In the genomic region with DNA sequence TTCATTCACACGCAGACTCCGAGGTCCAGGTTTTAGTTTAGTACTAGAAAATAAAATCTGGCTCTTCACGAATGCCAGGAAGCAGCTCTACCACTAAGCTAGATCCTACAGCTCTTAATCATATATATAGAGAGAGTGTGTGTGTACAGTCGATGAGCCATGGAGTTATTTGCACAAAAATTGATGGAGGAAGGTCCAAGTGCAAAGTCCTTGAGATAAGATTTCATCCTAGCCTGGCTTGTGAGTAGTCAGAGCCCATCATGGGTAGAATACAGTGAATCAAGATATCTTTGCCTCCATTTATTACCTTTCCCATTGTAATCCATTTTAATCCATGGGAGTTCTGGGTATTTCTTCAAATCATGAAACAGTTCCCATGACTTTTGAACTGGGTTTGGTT, we compare ENCODE assay signal across 8 mouse cellular contexts. TPM values are rescaled to one million over a fixed set of nuclear protein-coding genes. Genes with fewer than 3 reads are reported as not detected.
A peak's percentile ranks its signal among the peaks of the same experiment; 100 is the strongest.
DNase-seq lines count a peak whose midpoint lies in the region; ATAC-seq and TF ChIP-seq lines count a peak whose summit lies in the region.

No protein-coding gene starts in this region.

- 88% methylated on average over 4 of the region's 4 CpGs for WGBS in lung, embryonic 15.5 days
- WGBS in lung, postnatal 0 days: 89% methylated on average over 4 of the region's 4 CpGs
- 87% methylated on average over 4 of the region's 4 CpGs for WGBS in forebrain, embryonic 16.5 days
- 81% methylated on average over 4 of the region's 4 CpGs for WGBS in liver, embryonic 11.5 days
- WGBS in small intestine, adult 2 months: 64% methylated on average over 4 of the region's 4 CpGs

- H3K9ac ChIP-seq in lung, embryonic 15.5 days: no peak overlapping the region
- no peak overlapping the region for H3K9ac ChIP-seq in lung, postnatal 0 days (replicated peaks; ENCODE audit: low read depth)
- no peak overlapping the region for H3K9ac ChIP-seq in forebrain, embryonic 16.5 days (replicated peaks; ENCODE audit: low read depth, low read length)
- no peak overlapping the region for H3K9ac ChIP-seq in liver, embryonic 11.5 days (ENCODE audit: low read depth, low read length)

- peaks cover 7% of the 10 kb centered on the region for H3K36me3 ChIP-seq in lung, embryonic 15.5 days
- H3K36me3 ChIP-seq in lung, postnatal 0 days (ENCODE audit: insufficient read depth, low read length): no peaks in the 10 kb centered on the region
- H3K36me3 ChIP-seq in forebrain, embryonic 16.5 days (ENCODE audit: control insufficient read depth, insufficient read depth): 0 out of 2 replicates have a peak, but pooled peaks cover 3% of the 10 kb centered on the region
- peaks cover 9% of the 10 kb centered on the region for H3K36me3 ChIP-seq in liver, embryonic 11.5 days (ENCODE audit: control insufficient read depth, insufficient read depth, low read length)
- peaks cover 3% of the 10 kb centered on the region; the same call in 1 of the 2 replicates for H3K36me3 ChIP-seq in small intestine, adult 2 months (ENCODE audit: control insufficient read depth, insufficient read depth, low read length)

- H3K4me2 ChIP-seq in lung, embryonic 15.5 days: peak overlapping the region; percentile 74
- no peak overlapping the region for H3K4me2 ChIP-seq in lung, postnatal 0 days (replicated peaks; ENCODE audit: low read depth, low read length)
- H3K4me2 ChIP-seq in forebrain, embryonic 16.5 days (ENCODE audit: low read length): peak overlapping the region; percentile 87
- H3K4me2 ChIP-seq in liver, embryonic 11.5 days: peak overlapping the region; percentile 81

- ATAC-seq in lung, embryonic 15.5 days (ENCODE audit: borderline replicate concordance, extremely low read depth, low FRiP score, low TSS enrichment): no peak
- no peak for ATAC-seq in lung, postnatal 0 days
- no peak for ATAC-seq in forebrain, embryonic 16.5 days
- no peak for ATAC-seq in liver, embryonic 11.5 days (replicated peaks; ENCODE audit: low FRiP score)

- no peaks in the 10 kb centered on the region for H3K27me3 ChIP-seq in lung, embryonic 15.5 days
- H3K27me3 ChIP-seq in lung, postnatal 0 days (replicated peaks; ENCODE audit: insufficient read depth, low read length): no peaks in the 10 kb centered on the region
- H3K27me3 ChIP-seq in forebrain, embryonic 16.5 days (replicated peaks; ENCODE audit: control insufficient read depth, insufficient read depth, low read length): no peaks in the 10 kb centered on the region
- H3K27me3 ChIP-seq in liver, embryonic 11.5 days (replicated peaks; ENCODE audit: control insufficient read depth, insufficient read depth, low read length): no peaks in the 10 kb centered on the region
- H3K27me3 ChIP-seq in small intestine, adult 2 months (ENCODE audit: control insufficient read depth, insufficient read depth, low read length): no peaks in the 10 kb centered on the region

- no peak for TF ChIP-seq POLR2A in small intestine, adult 2 months (IDR thresholded peaks at IDR 0.05; ENCODE audit: low read depth, low read length)

- no peak for TF ChIP-seq CTCF in lung, postnatal 0 days (IDR thresholded peaks at IDR 0.05)
- no peak for TF ChIP-seq CTCF in small intestine, adult 2 months (IDR thresholded peaks at IDR 0.05; ENCODE audit: extremely low read depth, insufficient read length, insufficient replicate concordance, low read depth, low read length)

- TF ChIP-seq EP300 in lung, postnatal 0 days (IDR thresholded peaks at IDR 0.05): no peak

- H3K4me3 ChIP-seq in lung, embryonic 15.5 days: peak overlapping the region; percentile 86; the same call in 1 of the 2 replicates
- H3K4me3 ChIP-seq in lung, postnatal 0 days (ENCODE audit: low read depth, low read length): no peak overlapping the region
- H3K4me3 ChIP-seq in forebrain, embryonic 16.5 days (replicated peaks; ENCODE audit: low read length): peak overlapping the region; percentile 86
- no peak overlapping the region for H3K4me3 ChIP-seq in liver, embryonic 11.5 days (ENCODE audit: low read depth, low read length)
- H3K4me3 ChIP-seq in small intestine, adult 2 months (ENCODE audit: low read depth, low read length): no peak overlapping the region

- 0 out of 2 replicates have a peak, but pooled peaks cover 6% of the 10 kb centered on the region for H3K4me1 ChIP-seq in lung, embryonic 15.5 days
- no peaks in the 10 kb centered on the region; the same call in 1 of the 2 replicates for H3K4me1 ChIP-seq in lung, postnatal 0 days (ENCODE audit: insufficient read depth, low read depth, low read length)
- peaks cover 10% of the 10 kb centered on the region for H3K4me1 ChIP-seq in forebrain, embryonic 16.5 days (replicated peaks; ENCODE audit: control insufficient read depth, insufficient read depth, low read length)
- H3K4me1 ChIP-seq in liver, embryonic 11.5 days (replicated peaks; ENCODE audit: control insufficient read depth, insufficient read depth, low read length): no peaks in the 10 kb centered on the region
- peaks cover 4% of the 10 kb centered on the region for H3K4me1 ChIP-seq in small intestine, adult 2 months (ENCODE audit: control insufficient read depth, insufficient read depth, insufficient read length, low read length)

- H3K27ac ChIP-seq in lung, embryonic 15.5 days: no peak overlapping the region
- no peak overlapping the region for H3K27ac ChIP-seq in lung, postnatal 0 days (ENCODE audit: low read length)
- H3K27ac ChIP-seq in forebrain, embryonic 16.5 days (ENCODE audit: low read length): no peak overlapping the region
- H3K27ac ChIP-seq in liver, embryonic 11.5 days (ENCODE audit: low read depth, low read length): no peak overlapping the region
- 0 out of 2 replicates have a peak overlapping the region, but pooled peaks have one; percentile 43 for H3K27ac ChIP-seq in small intestine, adult 2 months (ENCODE audit: insufficient read depth, low read depth, low read length)

- no peaks in the 10 kb centered on the region for H3K9me3 ChIP-seq in lung, embryonic 15.5 days
- no peaks in the 10 kb centered on the region for H3K9me3 ChIP-seq in lung, postnatal 0 days (ENCODE audit: low read length)
- H3K9me3 ChIP-seq in forebrain, embryonic 16.5 days (ENCODE audit: control insufficient read depth, low read length): no peaks in the 10 kb centered on the region
- no peaks in the 10 kb centered on the region for H3K9me3 ChIP-seq in liver, embryonic 11.5 days (ENCODE audit: control insufficient read depth, low read length)

- DNase-seq in lung, postnatal 0 days (ENCODE audit: low spot score): no peak
- no peak for DNase-seq in liver, embryonic 11.5 days (ENCODE audit: low spot score)
- DNase-seq in spleen, postnatal 14 days (ENCODE audit: low spot score in 2 of 2): no peak
- no peak for DNase-seq in spleen, postnatal 4 days (ENCODE audit: low spot score in 2 of 2)
- DNase-seq in gastrocnemius, postnatal 4 days (ENCODE audit: low spot score in 2 of 2): no peak

RNA-seq across cellular contexts. Expression of gene Utp20, which starts 1.0 kb away (rescaled TPM):
- 13.5 and 15.6 TPM in 2 replicates for polyA plus RNA-seq in lung, embryonic 15.5 days (2015; fragmentation: Nextera tagmentation; extraction: Ambion mirVana)
- 6.5 TPM in 2 replicates for polyA plus RNA-seq in lung, postnatal 0 days (2015; fragmentation: Nextera tagmentation; extraction: Ambion mirVana)
- polyA plus RNA-seq in forebrain, embryonic 16.5 days (2015; fragmentation: Nextera tagmentation; extraction: Ambion mirVana): 11.0 and 13.1 TPM in 2 replicates
- polyA plus RNA-seq in liver, embryonic 11.5 days (2014; fragmentation: Nextera tagmentation; extraction: Ambion mirVana): 27.8 and 29.9 TPM in 2 replicates
- polyA plus RNA-seq in small intestine, adult 2 months (2012; rRNA removed): 0.60 and 1.2 TPM in 2 replicates
- 10 to 100 TPM; 15.4 to 17.7 TPM for total RNA-seq in gastrocnemius, postnatal 4 days (2021)

RNA-seq across cellular contexts. Expression of gene Slc5a8, which starts 58.2 kb away (rescaled TPM):
- 0.03 and 0.11 TPM in 2 replicates for polyA plus RNA-seq in lung, embryonic 15.5 days (2015; fragmentation: Nextera tagmentation; extraction: Ambion mirVana)
- 0.13 and 0.14 TPM in 2 replicates for polyA plus RNA-seq in lung, postnatal 0 days (2015; fragmentation: Nextera tagmentation; extraction: Ambion mirVana)
- polyA plus RNA-seq in forebrain, embryonic 16.5 days (2015; fragmentation: Nextera tagmentation; extraction: Ambion mirVana): 0.08 TPM in 1 of 2 replicates, not detected in the other
- polyA plus RNA-seq in liver, embryonic 11.5 days (2014; fragmentation: Nextera tagmentation; extraction: Ambion mirVana): 0.04 and 0.08 TPM in 2 replicates
- 0.04 and 13.7 TPM in 2 replicates for polyA plus RNA-seq in small intestine, adult 2 months (2012; rRNA removed)
- under 1 TPM; 0.05 TPM for total RNA-seq in gastrocnemius, postnatal 4 days (2021)

Comparison
In these comparisons a context has a peak if more than half of its experiments do, and no peak if none do; other contexts are left out.
1. H3K4me3 ChIP-seq: peak in lung, embryonic 15.5 days (single experiment) and forebrain, embryonic 16.5 days (single experiment); none in lung, postnatal 0 days (single experiment), liver, embryonic 11.5 days (single experiment) and small intestine, adult 2 months (single experiment).